Mouse (Mus musculus): ENCODE results near the gene Cadm1. TPM values are rescaled to one million over a fixed set of nuclear protein-coding genes. Genes with fewer than 3 reads are reported as not detected.

The Cadm1 gene
- polyA plus RNA-seq, 1 experiment from 2014 or later, result 44.2 TPM

GRCm38 (mm10) chr9:47798478-47798877, 268.5 kb downstream of the Cadm1 start:
- H3K27me3 ChIP-seq, result no peaks in the 10 kb centered on the region
- no peaks in the 10 kb centered on the region for H3K9me3 ChIP-seq
- ATAC-seq (ENCODE audit: low FRiP score, low read depth), result no peak
- no peak overlapping the region for H3K4me3 ChIP-seq
- no peak overlapping the region for H3K9ac ChIP-seq
- WGBS, result 82% methylated on average over 5 of the region's 5 CpGs
- peaks cover 4% of the 10 kb centered on the region; the same call in 1 of the 2 replicates for H3K4me1 ChIP-seq
- no peak overlapping the region for H3K27ac ChIP-seq
- H3K36me3 ChIP-seq, result peaks cover 13% of the 10 kb centered on the region
- H3K4me2 ChIP-seq (replicated peaks), result no peak overlapping the region

- no peak overlapping the region for H3K4me3 ChIP-seq
- no peak overlapping the region for H3K27ac ChIP-seq
- peaks cover 13% of the 10 kb centered on the region for H3K36me3 ChIP-seq
- H3K27me3 ChIP-seq, result no peaks in the 10 kb centered on the region
- no peaks in the 10 kb centered on the region for H3K9me3 ChIP-seq
- no peak overlapping the region for H3K9ac ChIP-seq
- no peak for ATAC-seq (ENCODE audit: low FRiP score, low read depth)
- no peak overlapping the region for H3K4me2 ChIP-seq (replicated peaks)
- H3K4me1 ChIP-seq, result peaks cover 4% of the 10 kb centered on the region; the same call in 1 of the 2 replicates
- 65% methylated on average over 4 of the region's 4 CpGs for WGBS
Observed at GRCm38 (mm10) chr9:47801242-47801641, 271.3 kb downstream of the Cadm1 start.

DNA sequence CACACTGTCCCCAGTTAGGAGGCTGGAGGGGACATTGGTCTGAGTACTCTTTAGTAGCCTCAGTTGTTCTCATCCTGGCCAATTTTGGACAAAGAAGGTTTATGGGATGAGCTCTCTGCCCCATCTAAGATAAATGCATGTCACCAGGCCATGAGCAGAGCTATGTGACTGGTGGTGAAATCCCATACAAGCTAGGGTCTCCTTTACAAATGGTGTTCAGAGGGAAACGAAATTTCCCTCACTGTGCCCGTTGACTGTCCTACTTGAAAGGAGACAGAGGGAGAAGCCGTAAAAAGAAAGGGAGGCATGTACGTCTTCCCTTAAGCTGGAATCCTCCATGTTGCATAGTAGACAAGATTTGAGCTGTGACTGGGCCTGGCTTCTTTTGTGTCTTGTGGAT, 272.6 kb downstream of the Cadm1 start:
- H3K4me2 ChIP-seq (replicated peaks), result no peak overlapping the region
- no peak for ATAC-seq (ENCODE audit: low FRiP score, low read depth)
- 82% methylated on average over 4 of the region's 4 CpGs for WGBS

GRCm38 (mm10) chr9:47803531-47804105, 273.6 kb downstream of the Cadm1 start:
- Histone ChIP-seq H3K4me3 (no peak overlapping the region), H3K4me2 (replicated peaks) (no peak overlapping the region), H3K36me3 (peaks cover 13% of the 10 kb centered on the region), H3K4me1 (peaks cover 4% of the 10 kb centered on the region; the same call in 1 of the 2 replicates), H3K27ac (no peak overlapping the region), H3K9ac (no peak overlapping the region), H3K9me3 (no peaks in the 10 kb centered on the region), H3K27me3 (no peaks in the 10 kb centered on the region)
- ATAC-seq (ENCODE audit: low FRiP score, low read depth), result no peak
- 59% methylated on average over 13 of the region's 13 CpGs for WGBS

More for the DNA sequence above, 272.6 kb downstream of the Cadm1 start:
- Histone ChIP-seq H3K4me1 (peaks cover 4% of the 10 kb centered on the region; the same call in 1 of the 2 replicates), H3K27me3 (no peaks in the 10 kb centered on the region), H3K9me3 (no peaks in the 10 kb centered on the region), H3K36me3 (peaks cover 13% of the 10 kb centered on the region), H3K27ac (no peak overlapping the region), H3K4me3 (no peak overlapping the region), H3K9ac (no peak overlapping the region)

DNA sequence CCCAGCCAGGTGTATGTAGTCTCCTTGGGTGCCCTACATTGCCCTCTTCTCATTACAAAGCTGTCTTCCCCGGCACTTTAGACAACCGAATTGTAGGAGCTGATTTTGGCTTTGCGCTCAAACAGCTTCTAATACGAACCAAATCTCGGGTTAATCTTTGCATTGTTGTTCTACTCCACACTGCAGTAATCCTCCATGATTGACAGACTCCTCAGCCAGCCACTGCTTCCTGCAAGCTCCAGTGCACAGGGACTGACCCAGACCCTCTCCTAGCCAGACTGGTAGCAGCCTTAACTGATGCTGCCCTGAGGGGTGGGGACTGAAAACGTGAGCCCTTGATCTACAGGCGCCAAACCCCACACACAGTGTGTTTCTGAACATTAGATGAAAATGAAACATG, 275.7 kb downstream of the Cadm1 start:
- Histone ChIP-seq H3K4me1 (peaks cover 4% of the 10 kb centered on the region; the same call in 1 of the 2 replicates), H3K9ac (no peak overlapping the region), H3K27me3 (no peaks in the 10 kb centered on the region), H3K9me3 (no peaks in the 10 kb centered on the region), H3K4me2 (replicated peaks) (no peak overlapping the region), H3K4me3 (no peak overlapping the region), H3K36me3 (no peaks in the 10 kb centered on the region), H3K27ac (no peak overlapping the region)
- 77% methylated on average over 7 of the region's 7 CpGs for WGBS
- ATAC-seq (ENCODE audit: low FRiP score, low read depth), result no peak

DNA sequence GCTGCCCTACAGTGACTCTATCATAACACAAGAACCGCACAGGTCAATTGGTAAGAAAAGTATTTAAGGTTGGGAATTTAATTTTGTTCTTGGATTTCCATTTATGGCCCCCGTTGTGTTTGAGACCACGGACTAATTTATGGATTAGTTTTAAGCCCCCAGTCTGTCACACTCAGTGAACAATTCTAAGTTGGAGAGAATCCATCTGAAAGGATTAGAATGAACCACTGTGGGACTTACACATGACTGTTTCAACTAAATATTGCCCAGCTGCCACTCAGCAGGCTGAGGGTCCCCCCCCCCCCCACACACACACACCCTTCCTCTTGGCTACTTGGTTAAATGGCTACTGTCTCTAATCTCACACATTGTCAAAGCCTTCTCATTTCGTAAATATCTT, 295.7 kb downstream of the Cadm1 start:
- no peak for ATAC-seq (ENCODE audit: low FRiP score, low read depth)
- Histone ChIP-seq H3K27me3 (no peaks in the 10 kb centered on the region), H3K36me3 (no peaks in the 10 kb centered on the region), H3K9ac (no peak overlapping the region), H3K4me2 (replicated peaks) (no peak overlapping the region), H3K4me3 (no peak overlapping the region), H3K27ac (no peak overlapping the region), H3K4me1 (peaks cover 42% of the 10 kb centered on the region), H3K9me3 (no peaks in the 10 kb centered on the region)
- WGBS, result 49% methylated on average over 4 of the region's 4 CpGs

DNA sequence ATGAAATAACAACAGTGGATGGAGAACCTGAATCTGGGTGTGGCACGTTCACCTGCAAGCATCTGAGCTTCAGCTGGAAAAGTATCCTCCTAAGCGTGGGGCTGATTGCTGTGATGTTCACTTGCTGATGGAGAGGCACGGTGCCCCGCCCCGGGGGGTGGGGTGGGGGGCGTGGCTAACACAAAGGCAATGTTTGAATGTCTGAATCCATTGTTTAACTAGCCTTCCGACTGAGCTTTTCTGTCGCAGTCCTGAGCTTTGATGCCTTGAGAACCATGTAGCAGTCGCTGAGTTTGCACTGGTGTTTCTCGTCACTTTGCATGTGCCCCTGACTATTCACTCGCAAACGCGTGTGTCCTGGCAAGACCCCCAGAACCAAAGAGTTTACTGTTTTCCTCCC, 298.8 kb downstream of the Cadm1 start:
- Histone ChIP-seq H3K4me3 (peak overlapping the region; percentile 18; the same call in 1 of the 2 replicates), H3K4me2 (replicated peaks) (peak overlapping the region; percentile 53), H3K9ac (no peak overlapping the region), H3K27me3 (no peaks in the 10 kb centered on the region), H3K27ac (no peak overlapping the region), H3K4me1 (peaks cover 42% of the 10 kb centered on the region), H3K9me3 (no peaks in the 10 kb centered on the region), H3K36me3 (no peaks in the 10 kb centered on the region)
- no peak for ATAC-seq (ENCODE audit: low FRiP score, low read depth)
- WGBS, result 17% methylated on average over 13 of the region's 13 CpGs

- Histone ChIP-seq H3K27me3 (no peaks in the 10 kb centered on the region), H3K36me3 (no peaks in the 10 kb centered on the region), H3K4me2 (replicated peaks) (peak overlapping the region; percentile 53), H3K4me1 (peaks cover 42% of the 10 kb centered on the region), H3K4me3 (peak overlapping the region; percentile 18; the same call in 1 of the 2 replicates), H3K27ac (no peak overlapping the region), H3K9me3 (no peaks in the 10 kb centered on the region), H3K9ac (no peak overlapping the region)
- WGBS, result 68% methylated on average over 10 of the region's 10 CpGs
- no peak for ATAC-seq (ENCODE audit: low FRiP score, low read depth)
Observed at GRCm38 (mm10) chr9:47829204-47829603, 299.2 kb downstream of the Cadm1 start.

GRCm38 (mm10) chr9:47829846-47830245, 299.9 kb downstream of the Cadm1 start:
- Histone ChIP-seq H3K36me3 (no peaks in the 10 kb centered on the region), H3K9ac (no peak overlapping the region), H3K4me2 (replicated peaks) (no peak overlapping the region), H3K4me3 (no peak overlapping the region), H3K27ac (no peak overlapping the region), H3K9me3 (no peaks in the 10 kb centered on the region), H3K27me3 (no peaks in the 10 kb centered on the region), H3K4me1 (peaks cover 42% of the 10 kb centered on the region)
- 42% methylated on average over 4 of the region's 4 CpGs for WGBS
- no peak for ATAC-seq (ENCODE audit: low FRiP score, low read depth)

DNA sequence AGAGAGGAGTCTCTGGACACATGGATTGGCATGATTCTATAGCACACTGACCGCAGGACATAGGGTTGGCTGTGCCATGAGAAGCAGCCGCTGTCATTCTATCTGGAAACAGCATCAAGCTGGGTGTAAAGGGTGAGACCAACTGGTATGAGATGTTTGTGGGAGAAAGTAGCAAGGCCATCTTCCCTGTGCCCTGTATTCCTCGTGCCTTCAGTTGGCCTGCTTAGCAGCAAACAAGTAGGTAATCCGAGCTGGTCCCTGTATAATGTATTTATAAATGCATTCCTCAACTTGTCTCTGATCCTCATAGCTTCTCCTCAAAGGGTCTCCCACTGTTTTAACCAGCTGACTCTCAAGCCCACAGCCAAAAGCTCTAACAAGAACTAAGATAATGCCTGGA, 301.4 kb downstream of the Cadm1 start:
- no peak overlapping the region for H3K4me3 ChIP-seq
- no peak overlapping the region for H3K27ac ChIP-seq
- no peak overlapping the region for H3K4me2 ChIP-seq (replicated peaks)
- no peaks in the 10 kb centered on the region for H3K9me3 ChIP-seq
- no peaks in the 10 kb centered on the region for H3K27me3 ChIP-seq
- no peaks in the 10 kb centered on the region for H3K36me3 ChIP-seq
- H3K4me1 ChIP-seq, result peaks cover 32% of the 10 kb centered on the region
- WGBS, result 72% methylated on average over 4 of the region's 4 CpGs
- H3K9ac ChIP-seq, result no peak overlapping the region
- peak; percentile 19; the same call in 1 of the 2 replicates for ATAC-seq (ENCODE audit: low FRiP score, low read depth)

DNA sequence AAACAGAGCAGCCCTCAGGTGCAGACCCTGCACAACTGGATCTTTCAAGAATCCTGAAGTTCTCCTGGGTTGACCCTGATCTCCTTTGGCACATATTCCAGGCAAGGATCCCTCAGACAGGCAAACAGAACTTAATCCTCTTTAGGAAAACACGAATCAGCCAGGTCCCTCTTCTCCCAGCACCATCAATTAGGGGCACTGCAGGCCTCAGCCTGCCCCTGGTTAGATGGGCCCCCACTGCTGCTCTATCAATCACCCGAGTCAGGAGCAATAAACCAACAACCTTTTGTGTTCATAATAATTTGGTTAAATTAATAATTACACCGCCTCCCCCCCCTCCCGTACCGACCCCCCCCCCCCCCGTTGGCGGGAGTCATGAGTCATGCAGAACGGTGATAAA, 308.2 kb downstream of the Cadm1 start:
- Histone ChIP-seq H3K27me3 (peaks cover 5% of the 10 kb centered on the region; the same call in 1 of the 2 replicates), H3K4me1 (peaks cover 19% of the 10 kb centered on the region), H3K36me3 (no peaks in the 10 kb centered on the region), H3K27ac (no peak overlapping the region), H3K9me3 (no peaks in the 10 kb centered on the region), H3K4me2 (replicated peaks) (no peak overlapping the region), H3K4me3 (no peak overlapping the region), H3K9ac (no peak overlapping the region)
- no peak for ATAC-seq (ENCODE audit: low FRiP score, low read depth)
- WGBS, result 4% methylated on average over 8 of the region's 8 CpGs

DNA sequence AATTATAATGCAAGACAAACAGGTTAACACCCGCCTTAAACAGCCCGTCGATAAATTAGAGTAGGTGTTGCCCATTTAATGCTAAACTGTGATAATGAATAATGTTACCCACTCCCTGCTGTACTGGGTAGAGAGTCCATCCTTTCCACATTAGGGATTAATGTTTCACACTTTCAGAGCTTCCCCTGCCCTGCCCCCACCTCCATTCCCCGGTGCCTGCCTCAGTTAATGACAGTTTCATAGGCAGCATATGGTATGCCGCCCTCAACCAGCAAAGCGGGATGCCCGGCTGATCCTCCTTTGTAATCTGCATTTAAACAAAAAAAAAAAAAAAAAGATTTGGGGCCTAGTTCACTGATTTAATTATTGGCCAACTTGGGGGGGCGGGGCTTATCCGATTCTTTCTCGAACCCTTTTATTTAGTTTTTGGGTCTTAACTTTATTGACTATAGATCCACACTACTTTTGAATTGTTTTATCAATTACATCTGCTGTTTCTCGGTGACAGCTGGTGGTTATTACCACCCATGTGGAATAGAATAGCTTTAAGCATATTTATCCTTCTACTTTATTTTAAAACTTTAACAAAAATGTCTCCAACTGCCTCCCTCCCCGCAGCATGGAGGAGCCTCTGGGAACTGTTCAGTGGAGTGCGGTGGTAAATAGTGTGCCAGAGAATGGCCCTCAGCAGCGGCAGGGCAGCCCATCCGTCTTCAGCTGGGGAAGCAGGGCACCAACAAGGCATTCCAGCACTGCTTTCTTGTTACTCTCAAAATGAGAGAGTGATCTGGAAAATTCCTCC, 309.1 kb downstream of the Cadm1 start:
- H3K4me1 ChIP-seq, result peaks cover 19% of the 10 kb centered on the region
- H3K27ac ChIP-seq, result no peak overlapping the region
- 15% methylated on average over 15 of the region's 15 CpGs for WGBS
- H3K4me2 ChIP-seq (replicated peaks), result no peak overlapping the region
- 0 out of 2 replicates have a peak overlapping the region, but pooled peaks have one; percentile 13 for H3K9ac ChIP-seq
- no peak for ATAC-seq (ENCODE audit: low FRiP score, low read depth)
- H3K36me3 ChIP-seq, result no peaks in the 10 kb centered on the region
- H3K27me3 ChIP-seq, result peaks cover 5% of the 10 kb centered on the region; the same call in 1 of the 2 replicates
- no peaks in the 10 kb centered on the region for H3K9me3 ChIP-seq
- H3K4me3 ChIP-seq, result no peak overlapping the region

Data from limb, embryonic 13.5 days (tissue).